Mouse (Mus musculus): ENCODE data around the gene Dapk2.

DNA sequence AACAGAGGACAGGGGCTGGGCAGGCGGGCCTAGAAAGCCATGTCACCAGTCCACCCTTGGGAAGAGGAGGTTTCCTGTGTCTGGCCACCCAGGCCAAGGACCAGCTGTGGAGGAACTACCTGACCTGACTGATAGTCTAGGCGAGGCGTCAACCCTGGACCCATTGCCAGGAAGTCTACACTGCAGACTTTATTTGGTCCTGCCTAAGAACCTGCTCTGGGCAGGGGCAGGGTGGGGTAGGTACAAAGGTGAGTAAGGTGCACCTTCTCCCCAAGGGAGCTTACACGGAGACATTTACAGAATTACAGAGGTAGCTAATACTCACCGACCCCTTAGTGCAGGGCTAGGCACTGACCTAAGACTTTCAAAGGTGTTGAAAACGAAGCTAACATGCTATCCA lies 4.4 kb upstream of the Dapk2 start:
- no peak for TF ChIP-seq POLR2A (IDR thresholded peaks at IDR 0.05; ENCODE audit: insufficient read depth, low read depth, low read length)
- no peak for TF ChIP-seq EP300 (IDR thresholded peaks at IDR 0.05; ENCODE audit: insufficient read depth, low read depth, low read length)
- no peak for TF ChIP-seq CTCF (IDR thresholded peaks at IDR 0.05)
